Mouse (Mus musculus) adipose tissue, adult 10 weeks (tissue): ENCODE data around the gene Dio2. TPM values are rescaled to one million over a fixed set of nuclear protein-coding genes. Genes with fewer than 3 reads are reported as not detected.

Experiments
- polyA plus RNA-seq: library from polyadenylated mRNA; stranded (reverse); fragments of 350-450 nt; fragmentation: Illumina TruSeq; extraction: RNeasy Lipid Tissue Mini Kit (QIAGEN cat#74804); gene quantifications from one replicate; pipeline ENCODE4 v1.2.3, GENCODE M21; 2014; ENCODE audit warnings: low read depth, low replicate concordance

The Dio2 gene
- 0.19 TPM for polyA plus RNA-seq

GRCm38 (mm10) chr12:90738388-90739223, at the start of gene Dio2:
Gene Dio2 (minus strand): TSS chr12:90738438.

